Mouse (Mus musculus) left cerebral cortex, postnatal 14 days (tissue): ENCODE measurements at regions not wholly inside any gene's neighbourhood (a gene's known extent, or its start where the extent isn't known, plus 50 kb on each side); places are given as distances from the start of the nearest gene placed in this dataset.

ENCODE experiments used
- DNase-seq, 2 experiments: peaks; one replicate each; pipeline ENCODE4 v3.0.0; 2021 to 2022; ENCODE audit warnings: low spot score in 2 of 2, mixed read lengths in 1 of 2
- intact Hi-C: fragments of 180-260 bp; cut with DNase I; formaldehyde crosslinking; loops from one replicate; pipeline ENCODE4 v1.15.1; 2025

- intact Hi-C loops: loop anchor here (10.0 kb wide), 1 partner anchor 181 kb away; no protein-coding TSS in a partner anchor
- DNase-seq: no peak
Measured at GRCm38 (mm10) chr16:95185341-95185740, 72.0 kb upstream of the Kcnj15 start.

- intact Hi-C loops: loop anchor here (10.0 kb wide), 1 partner anchor 184 kb away; no protein-coding TSS in a partner anchor
- DNase-seq: no peak
Measured at GRCm38 (mm10) chr16:95189114-95189513, 68.2 kb upstream of the Kcnj15 start.

- intact Hi-C loops: loop anchor here (10.0 kb wide), 1 partner anchor 771 kb away; no protein-coding TSS in a partner anchor
- DNase-seq: no peak
Measured at GRCm38 (mm10) chr16:95194151-95194550, 63.2 kb upstream of the Kcnj15 start.

GRCm38 (mm10) chr16:95196141-95196540, 61.2 kb upstream of the Kcnj15 start:
- no peak for DNase-seq
- intact Hi-C loops: loop anchor here (1.0 to 10.0 kb wide), 2 partner anchors 145 to 769 kb away; no protein-coding TSS in a partner anchor

- intact Hi-C loops: loop anchor here (1.0 to 10.0 kb wide), 2 partner anchors 145 to 768 kb away; no protein-coding TSS in a partner anchor
- DNase-seq: peak in 1 of 2 experiments; percentile 71
Measured at GRCm38 (mm10) chr16:95196622-95197021, 60.7 kb upstream of the Kcnj15 start.

- no peak for DNase-seq
- intact Hi-C loops: loop anchor here (10.0 kb wide), 1 partner anchor 766 kb away; no protein-coding TSS in a partner anchor
Measured at GRCm38 (mm10) chr16:95198795-95199563, 58.4 kb upstream of the Kcnj15 start.

- no peak for DNase-seq
- intact Hi-C loops: no loop called here
Measured at GRCm38 (mm10) chr16:95202126-95202883, 55.1 kb upstream of the Kcnj15 start.

- intact Hi-C loops: no loop called here
- DNase-seq: no peak
Measured at GRCm38 (mm10) chr16:95203026-95203425, 54.3 kb upstream of the Kcnj15 start.

- DNase-seq: no peak
- intact Hi-C loops: no loop called here
Measured at GRCm38 (mm10) chr16:95203790-95204189, 53.6 kb upstream of the Kcnj15 start.

GRCm38 (mm10) chr16:95204507-95204906, 52.9 kb upstream of the Kcnj15 start:
- DNase-seq: no peak

GRCm38 (mm10) chr16:95206445-95206844, 50.9 kb upstream of the Kcnj15 start:
- intact Hi-C loops: no loop called here

More at GRCm38 (mm10) chr16:95204507-95204906, 52.9 kb upstream of the Kcnj15 start:
- intact Hi-C loops: no loop called here

GRCm38 (mm10) chr16:95207547-95207946, 49.8 kb upstream of the Kcnj15 start:
- no peak for DNase-seq
- intact Hi-C loops: no loop called here

More at GRCm38 (mm10) chr16:95206445-95206844, 50.9 kb upstream of the Kcnj15 start:
- DNase-seq: no peak
